Mouse (Mus musculus): Measurements from ENCODE around the gene Erf.

- no peak for TF ChIP-seq CTCF (IDR thresholded peaks at IDR 0.05)
- no peak for TF ChIP-seq EP300 (IDR thresholded peaks at IDR 0.05)
Measured at GRCm38 (mm10) chr7:25251822-25252221, 1.3 kb upstream of the Erf start.
